Mouse (Mus musculus) embryonic facial prominence, embryonic 14.5 days (tissue): Measurements from ENCODE around the gene Tacr1. TPM values are rescaled to one million over a fixed set of nuclear protein-coding genes. Genes with fewer than 3 reads are reported as not detected.
"Not testable (repeated sequence)": the region's sequence is repeated elsewhere in the genome, so short reads cannot be mapped to it uniquely, and the experiment has no call there.

Experiments
- ATAC-seq: fragments of 200-750 bp; cut with Nextera tagmentation; 2 replicates; pipeline ENCODE4 v1.8.0; 2017; ENCODE audit warnings: low read depth, moderate number of reproducible peaks, moderate TSS enrichment
- DNase-seq: peaks from one replicate; pipeline ENCODE4 v3.0.0-alpha.2; 2015; ENCODE audit warnings: low spot score
- H3K27ac ChIP-seq: fragments of 300-500 bp; sonication (generic); replicated peaks from 2 replicates; pipeline ENCODE4 v1.5.1; 2014; ENCODE audit warnings: low read depth, mild to moderate bottlenecking, low read length, moderate library complexity
- H3K27me3 ChIP-seq: fragments of 300-500 bp; sonication (generic); replicated peaks from 2 replicates; pipeline ENCODE4 v1.6.1; 2014; ENCODE audit warnings: low read length; ENCODE audit not compliant: control insufficient read depth, insufficient read depth
- H3K36me3 ChIP-seq: fragments of 300-500 bp; sonication (generic); 2 replicates; pipeline ENCODE4 v1.6.1; 2014; ENCODE audit warnings: low read length, mixed read lengths; ENCODE audit not compliant: control insufficient read depth, insufficient read depth
- H3K4me1 ChIP-seq: fragments of 300-500 bp; sonication (generic); 2 replicates; pipeline ENCODE4 v1.6.1; 2014; ENCODE audit warnings: antibody characterized with exemption, low read length; ENCODE audit not compliant: control insufficient read depth, insufficient read depth
- H3K4me2 ChIP-seq: fragments of 300-500 bp; sonication (generic); 2 replicates; pipeline ENCODE4 v1.6.1; 2014; ENCODE audit warnings: low read depth, mild to moderate bottlenecking, low read length, moderate library complexity, mixed read lengths
- H3K4me3 ChIP-seq: fragments of 300-500 bp; sonication (generic); 2 replicates; pipeline ENCODE4 v1.5.1; 2014; ENCODE audit warnings: low read depth, mild to moderate bottlenecking, low read length
- H3K9ac ChIP-seq: fragments of 300-500 bp; sonication (generic); 2 replicates; pipeline ENCODE4 v1.6.1; 2014; ENCODE audit warnings: low read depth, mild to moderate bottlenecking, low read length, moderate library complexity, mixed read lengths
- H3K9me3 ChIP-seq: fragments of 300-500 bp; sonication (generic); 2 replicates; pipeline ENCODE4 v1.6.1; 2016; ENCODE audit warnings: low read length; ENCODE audit not compliant: control insufficient read depth
- WGBS: fragments of 180-500 bp; shearing (Covaris S2); extraction: QIAGEN DNeasy Blood & Tissue Kit; methylation state at CpG from one replicate; pipeline ENCODE4 v1.1.7; 2014; 5-methylcytosine and 5-hydroxymethylcytosine counted together
- polyA plus RNA-seq: library from polyadenylated mRNA; unstranded; fragments of >200 nt; fragmentation: Nextera tagmentation; extraction: Ambion mirVana; gene quantifications from 2 replicates; pipeline ENCODE4 v1.2.1, GENCODE M21; 2014

The Tacr1 gene
- polyA plus RNA-seq, 1 experiment from 2014 or later = 0.40 TPM

GRCm38 (mm10) chr6:82437174-82437573 lies 35.0 kb downstream of the Tacr1 start:
- H3K27ac ChIP-seq = no peak overlapping the region

GRCm38 (mm10) chr6:82452206-82453095 lies 50.3 kb downstream of the Tacr1 start:
- not testable (repeated sequence) for H3K9me3 ChIP-seq, H3K4me3 ChIP-seq, DNase-seq, H3K27me3 ChIP-seq, H3K4me1 ChIP-seq, H3K9ac ChIP-seq, H3K36me3 ChIP-seq, H3K4me2 ChIP-seq, ATAC-seq, H3K27ac ChIP-seq
- 66% methylated on average over 8 of the region's 8 CpGs for WGBS

More at GRCm38 (mm10) chr6:82437174-82437573, 35.0 kb downstream of the Tacr1 start:
- Histone ChIP-seq H3K27me3 (no peaks in the 10 kb centered on the region), H3K4me2 (no peak overlapping the region), H3K36me3 (no peaks in the 10 kb centered on the region), H3K4me1 (no peaks in the 10 kb centered on the region), H3K9ac (no peak overlapping the region), H3K9me3 (no peaks in the 10 kb centered on the region), H3K4me3 (no peak overlapping the region)
- no peak for DNase-seq
- ATAC-seq = no peak
- WGBS = 70% methylated on average over 4 of the region's 4 CpGs

GRCm38 (mm10) chr6:82455245-82455644 lies 53.1 kb downstream of the Tacr1 start:
- DNase-seq (peak; percentile 49), ATAC-seq (no peak; the same call in 1 of the 2 replicates)
- Histone ChIP-seq H3K27ac (no peak overlapping the region), H3K4me3 (no peak overlapping the region), H3K27me3 (no peaks in the 10 kb centered on the region), H3K9ac (no peak overlapping the region), H3K36me3 (no peaks in the 10 kb centered on the region), H3K4me1 (no peaks in the 10 kb centered on the region), H3K9me3 (no peaks in the 10 kb centered on the region), H3K4me2 (no peak overlapping the region)
- WGBS = 46% methylated on average over 3 of the region's 3 CpGs

GRCm38 (mm10) chr6:82457163-82457763 lies 55.1 kb downstream of the Tacr1 start:
- no peak for ATAC-seq

GRCm38 (mm10) chr6:82458762-82459389 lies 56.7 kb downstream of the Tacr1 start:
- WGBS = 64% methylated on average over 15 of the region's 15 CpGs
- Histone ChIP-seq H3K4me1 (0 out of 2 replicates have a peak, but pooled peaks cover 4% of the 10 kb centered on the region), H3K4me3 (no peak overlapping the region)

More at GRCm38 (mm10) chr6:82457163-82457763, 55.1 kb downstream of the Tacr1 start:
- no peak overlapping the region for H3K27ac ChIP-seq
- DNase-seq = no peak
- no peaks in the 10 kb centered on the region for H3K4me1 ChIP-seq
- H3K9me3 ChIP-seq = no peaks in the 10 kb centered on the region
- no peaks in the 10 kb centered on the region for H3K36me3 ChIP-seq
- no peak overlapping the region for H3K4me3 ChIP-seq
- H3K27me3 ChIP-seq = no peaks in the 10 kb centered on the region
- 79% methylated on average over 7 of the region's 7 CpGs for WGBS
- H3K4me2 ChIP-seq = no peak overlapping the region
- no peak overlapping the region for H3K9ac ChIP-seq

GRCm38 (mm10) chr6:82463171-82463570 lies 61.0 kb downstream of the Tacr1 start:
- Histone ChIP-seq H3K4me1 (0 out of 2 replicates have a peak, but pooled peaks cover 4% of the 10 kb centered on the region), H3K4me2 (no peak overlapping the region), H3K27me3 (no peaks in the 10 kb centered on the region), H3K36me3 (no peaks in the 10 kb centered on the region), H3K27ac (no peak overlapping the region), H3K9ac (no peak overlapping the region), H3K9me3 (no peaks in the 10 kb centered on the region), H3K4me3 (no peak overlapping the region)
- ATAC-seq = no peak
- DNase-seq = peak; percentile 16
- WGBS = 56% methylated on average over 4 of the region's 4 CpGs

More at GRCm38 (mm10) chr6:82458762-82459389, 56.7 kb downstream of the Tacr1 start:
- peak; percentile 15 for DNase-seq
- Histone ChIP-seq H3K36me3 (no peaks in the 10 kb centered on the region), H3K9me3 (no peaks in the 10 kb centered on the region), H3K4me2 (no peak overlapping the region), H3K27me3 (no peaks in the 10 kb centered on the region), H3K27ac (no peak overlapping the region), H3K9ac (no peak overlapping the region)
- no peak for ATAC-seq

- H3K36me3 ChIP-seq = no peaks in the 10 kb centered on the region
- H3K9me3 ChIP-seq = no peaks in the 10 kb centered on the region
- H3K4me1 ChIP-seq = no peaks in the 10 kb centered on the region
- no peak overlapping the region for H3K4me3 ChIP-seq
- ATAC-seq = no peak
- DNase-seq = no peak
- WGBS = 64% methylated on average over 6 of the region's 6 CpGs
- no peak overlapping the region for H3K9ac ChIP-seq
- H3K27ac ChIP-seq = no peak overlapping the region
- no peak overlapping the region for H3K4me2 ChIP-seq
- H3K27me3 ChIP-seq = no peaks in the 10 kb centered on the region
Measured at GRCm38 (mm10) chr6:82474477-82474876, 72.3 kb downstream of the Tacr1 start.

GRCm38 (mm10) chr6:82483842-82484241 lies 81.7 kb downstream of the Tacr1 start:
- DNase-seq = no peak
- 100% methylated on average over 1 of the region's 1 CpGs for WGBS

More at GRCm38 (mm10) chr6:82483842-82484241, 81.7 kb downstream of the Tacr1 start:
- H3K9ac ChIP-seq = no peak overlapping the region
- H3K4me2 ChIP-seq = no peak overlapping the region
- H3K9me3 ChIP-seq = no peaks in the 10 kb centered on the region
- no peaks in the 10 kb centered on the region for H3K36me3 ChIP-seq
- no peaks in the 10 kb centered on the region for H3K27me3 ChIP-seq
- H3K4me1 ChIP-seq = no peaks in the 10 kb centered on the region
- no peak overlapping the region for H3K27ac ChIP-seq
- ATAC-seq = no peak
- no peak overlapping the region for H3K4me3 ChIP-seq
